Comparison of ENCODE assay signal across 36 mouse cellular contexts in genomic region chr19:22615367-22615766, GRCm38 (mm10).
"Had no signal": no experiment of that assay in that cellular context is flagged by ENCODE, and none has a peak within 500 bp of the region (broad histone marks: within the 10 kb centered on the region; RNA-seq: fewer than 3 reads in every experiment).

No protein-coding gene starts in this region.

- H3K27me3 ChIP-seq: heart, embryonic 12.5 days; heart, embryonic 13.5 days; heart, embryonic 15.5 days; hindbrain, embryonic 12.5 days; hindbrain, embryonic 13.5 days; hindbrain, embryonic 15.5 days; intestine, embryonic 15.5 days; kidney, embryonic 15.5 days had no signal

- H3K9ac ChIP-seq: heart, embryonic 12.5 days; heart, embryonic 13.5 days; heart, embryonic 15.5 days; hindbrain, embryonic 12.5 days; hindbrain, embryonic 13.5 days; hindbrain, embryonic 14.5 days; hindbrain, embryonic 15.5 days; intestine, embryonic 15.5 days; kidney, embryonic 15.5 days had no signal

- H3K9me3 ChIP-seq: heart, embryonic 15.5 days; hindbrain, embryonic 10.5 days; hindbrain, embryonic 12.5 days; hindbrain, embryonic 15.5 days; intestine, embryonic 15.5 days; kidney, embryonic 15.5 days had no signal

- H3K36me3 ChIP-seq: heart, embryonic 10.5 days; heart, embryonic 12.5 days; heart, embryonic 13.5 days; heart, embryonic 15.5 days; hindbrain, embryonic 10.5 days; hindbrain, embryonic 12.5 days; hindbrain, embryonic 13.5 days; hindbrain, embryonic 15.5 days; intestine, embryonic 15.5 days; kidney, embryonic 15.5 days had no signal

- H3K4me1 ChIP-seq: heart, embryonic 10.5 days; heart, embryonic 12.5 days; heart, embryonic 13.5 days; heart, embryonic 15.5 days; hindbrain, embryonic 10.5 days; hindbrain, embryonic 12.5 days; hindbrain, embryonic 13.5 days; hindbrain, embryonic 15.5 days; intestine, embryonic 15.5 days; kidney, embryonic 15.5 days had no signal

- H3K27ac ChIP-seq: heart, adult 2 months; heart, embryonic 10.5 days; heart, embryonic 13.5 days; heart, embryonic 15.5 days; hindbrain, embryonic 10.5 days; hindbrain, embryonic 12.5 days; hindbrain, embryonic 13.5 days; hindbrain, embryonic 14.5 days; hindbrain, embryonic 15.5 days; hindbrain, postnatal 0 days; intestine, embryonic 15.5 days; kidney, embryonic 15.5 days; kidney, postnatal 0 days; layer of hippocampus, adult 2 months had no signal

- ATAC-seq: hindbrain, embryonic 16.5 days; hindbrain, postnatal 0 days; inflammation-experienced regulatory T-cells, adult 6 months; intestine, embryonic 15.5 days; intestine, embryonic 16.5 days; intestine, postnatal 0 days had no signal

- H3K4me3 ChIP-seq: heart, adult 2 months; heart, embryonic 10.5 days; heart, embryonic 12.5 days; heart, embryonic 13.5 days; heart, embryonic 15.5 days; hindbrain, embryonic 10.5 days; hindbrain, embryonic 12.5 days; hindbrain, embryonic 13.5 days; hindbrain, embryonic 15.5 days; intestine, embryonic 15.5 days; kidney, embryonic 15.5 days; layer of hippocampus, adult 2 months had no signal

- DNase-seq: heart, adult 18-20 months; heart, adult 2 months; heart, postnatal 10 days; heart, postnatal 14 days; heart, postnatal 36 days; heart, postnatal 4 days; kidney, adult 11 months; kidney, adult 18-20 months; kidney, adult 2 months; kidney, adult 8-10 months; kidney, adult 9 months; kidney, postnatal 10 days; kidney, postnatal 14 days; kidney, postnatal 25 days; kidney, postnatal 36 days; kidney, postnatal 4 days; layer of hippocampus, adult 9-11 months had no signal

- H3K4me2 ChIP-seq: heart, embryonic 11.5 days; heart, embryonic 12.5 days; heart, embryonic 13.5 days; heart, embryonic 15.5 days; hindbrain, embryonic 12.5 days; hindbrain, embryonic 13.5 days; hindbrain, embryonic 14.5 days; hindbrain, embryonic 15.5 days; intestine, embryonic 15.5 days; kidney, embryonic 15.5 days had no signal
